Mouse (Mus musculus) layer of hippocampus, adult 6 months (tissue): Measurements from ENCODE around the gene Foxd2. TPM values are rescaled to one million over a fixed set of nuclear protein-coding genes. Genes with fewer than 3 reads are reported as not detected.

ENCODE experiments used
- long read RNA-seq, 2 experiments: library from polyadenylated mRNA; unstranded; transcript quantifications; one replicate each; pipeline ENCODE4 v2.0.0; 2019 to 2020
- polyA plus RNA-seq: library from polyadenylated mRNA; unstranded; fragments of <200 nt; fragmentation: Nextera tagmentation; gene quantifications from 2 replicates; pipeline ENCODE4 v1.2.3, GENCODE M21; 2021

Gene Foxd2
- not detected in 2 replicates for polyA plus RNA-seq
- long read RNA-seq, experiment 1: 0 reads
- long read RNA-seq, experiment 2: 0 reads

DNA sequence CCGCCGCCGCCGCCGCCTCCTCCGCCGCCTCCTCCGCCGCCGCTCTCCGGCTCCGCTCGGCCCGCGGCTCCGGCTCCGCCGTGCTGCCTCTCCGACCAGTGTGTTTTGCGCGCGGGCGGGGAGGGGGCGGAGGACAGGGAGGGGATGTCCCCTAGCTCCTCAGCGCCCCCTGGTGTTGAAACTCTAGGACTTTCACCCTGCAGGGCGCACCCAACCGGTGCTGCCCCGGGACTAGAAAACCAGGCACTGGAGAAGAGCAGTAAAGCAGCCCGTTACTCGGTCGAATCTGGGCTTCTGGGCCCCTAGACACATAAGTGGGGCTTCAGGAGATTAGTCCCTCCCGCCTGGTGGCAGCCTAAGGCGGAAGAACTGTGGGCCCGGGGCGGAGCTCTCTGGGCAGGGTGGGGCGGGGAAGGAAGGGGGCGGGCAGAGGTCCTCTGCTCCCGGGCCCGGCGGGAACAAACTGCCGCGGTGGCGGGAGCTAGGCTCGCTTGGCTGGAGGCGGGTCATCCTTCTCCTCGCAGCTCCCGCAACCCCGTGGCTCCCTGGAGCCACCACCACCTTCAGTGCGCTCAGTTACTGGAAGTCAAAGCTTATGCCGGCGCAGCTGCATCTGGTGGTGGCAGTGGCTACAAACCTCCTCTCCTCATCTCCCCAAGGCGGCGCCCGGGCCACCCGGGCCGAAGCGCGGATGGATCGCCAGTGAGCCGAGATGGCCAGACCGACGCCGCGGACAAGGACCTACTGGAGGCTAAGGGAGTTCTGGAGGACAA lies at the start of gene Foxd2:
TSS of gene Foxd2 (minus strand) at position 45 of the 773 bp plus-strand sequence.

DNA sequence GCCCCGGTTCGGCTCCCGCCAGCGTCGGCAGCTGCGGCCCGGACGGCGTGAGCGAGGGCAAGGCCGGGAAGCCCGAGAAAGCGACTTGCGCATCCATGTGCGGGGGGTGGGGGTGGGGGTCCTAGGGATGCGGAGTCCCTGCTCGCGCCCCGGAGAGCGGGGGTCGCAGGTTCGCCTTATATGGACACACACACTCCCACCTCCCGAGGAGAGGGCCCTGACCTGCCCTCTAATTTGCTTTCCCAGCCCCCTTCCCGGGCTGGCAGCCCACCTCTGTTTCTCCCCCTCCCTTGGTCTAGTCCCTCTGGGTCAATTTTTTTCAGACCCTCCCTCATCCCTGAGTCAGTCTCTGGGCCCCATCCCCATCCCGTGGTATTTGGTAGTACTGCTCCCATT lies 17.2 kb upstream of the Foxd2 start, which contains the start of gene Foxe3:
TSS of gene Foxe3 (minus strand) at position 97 of the 396 bp plus-strand sequence.

Other genes with a start within 250 kb of the Foxd2 start
- gene Gm12830, start 87.2 kb downstream of the Foxd2 start, polyA plus RNA-seq: not detected in 2 replicates
- gene Foxe3, start 17.1 kb upstream of the Foxd2 start, polyA plus RNA-seq: not detected in 2 replicates
- 55.5 and 56.5 TPM in 2 replicates for gene Cmpk1, start 78.4 kb upstream of the Foxd2 start, polyA plus RNA-seq
- 0.04 and 0.08 TPM in 2 replicates for gene Stil, start 91.3 kb upstream of the Foxd2 start, polyA plus RNA-seq
- 0.11 and 0.23 TPM in 2 replicates for gene Tal1, start 147.6 kb upstream of the Foxd2 start, polyA plus RNA-seq
- 0.44 and 0.99 TPM in 2 replicates for gene Pdzk1ip1, start 179.8 kb upstream of the Foxd2 start, polyA plus RNA-seq
- gene Cyp4x1, start 225.4 kb upstream of the Foxd2 start, polyA plus RNA-seq: 4.2 and 5.3 TPM in 2 replicates